Mouse (Mus musculus): ENCODE measurements around the gene Cpne7. TPM values are rescaled to one million over a fixed set of nuclear protein-coding genes. Genes with fewer than 3 reads are reported as not detected.

Cpne7 gene
- polyA plus RNA-seq, 1 experiment from 2014 or later: 0.94 TPM

- H3K9ac ChIP-seq (replicated peaks; ENCODE audit: low read depth): peak overlapping the region; percentile 92
- WGBS: 8% methylated on average over 14 of the region's 15 CpGs
- no peak overlapping the region for H3K27ac ChIP-seq (ENCODE audit: low read length)
- TF ChIP-seq EP300 (IDR thresholded peaks at IDR 0.05) (no peak), CTCF (IDR thresholded peaks at IDR 0.05) (no peak)
- H3K9me3 ChIP-seq (ENCODE audit: low read length): no peaks in the 10 kb centered on the region
- no peaks in the 10 kb centered on the region for H3K27me3 ChIP-seq (replicated peaks; ENCODE audit: insufficient read depth, low read length)
- H3K36me3 ChIP-seq (ENCODE audit: insufficient read depth, low read length): peaks cover 13% of the 10 kb centered on the region; the same call in 1 of the 2 replicates
- peaks cover 4% of the 10 kb centered on the region; the same call in 1 of the 2 replicates for H3K4me1 ChIP-seq (ENCODE audit: insufficient read depth, low read depth, low read length)
- ATAC-seq: no peak
- peak overlapping the region; percentile 80 for H3K4me3 ChIP-seq (ENCODE audit: low read depth, low read length)
- H3K4me2 ChIP-seq (replicated peaks; ENCODE audit: low read depth, low read length): peak overlapping the region; percentile 72
- DNase-seq (ENCODE audit: low spot score): no peak
These were observed 13.9 kb upstream of the Cpne7 start for GRCm38 (mm10) chr8:123103285-123103684.

- ATAC-seq (no peak), DNase-seq (ENCODE audit: low spot score) (no peak)
- H3K36me3 ChIP-seq (ENCODE audit: insufficient read depth, low read length): peaks cover 13% of the 10 kb centered on the region; the same call in 1 of the 2 replicates
- H3K9ac ChIP-seq (replicated peaks; ENCODE audit: low read depth): no peak overlapping the region
- peaks cover 4% of the 10 kb centered on the region; the same call in 1 of the 2 replicates for H3K4me1 ChIP-seq (ENCODE audit: insufficient read depth, low read depth, low read length)
- no peak overlapping the region for H3K4me2 ChIP-seq (replicated peaks; ENCODE audit: low read depth, low read length)
- no peaks in the 10 kb centered on the region for H3K27me3 ChIP-seq (replicated peaks; ENCODE audit: insufficient read depth, low read length)
- TF ChIP-seq EP300 (IDR thresholded peaks at IDR 0.05) (no peak), CTCF (IDR thresholded peaks at IDR 0.05) (no peak)
- H3K4me3 ChIP-seq (ENCODE audit: low read depth, low read length): no peak overlapping the region
- no peak overlapping the region for H3K27ac ChIP-seq (ENCODE audit: low read length)
- 80% methylated on average over 6 of the region's 6 CpGs for WGBS
- H3K9me3 ChIP-seq (ENCODE audit: low read length): no peaks in the 10 kb centered on the region
These were observed 13.0 kb upstream of the Cpne7 start for GRCm38 (mm10) chr8:123104046-123104767.

GRCm38 (mm10) chr8:123105553-123106326 lies 11.4 kb upstream of the Cpne7 start:
- Histone ChIP-seq H3K27ac (ENCODE audit: low read length) (no peak overlapping the region), H3K4me3 (ENCODE audit: low read depth, low read length) (no peak overlapping the region), H3K4me2 (replicated peaks; ENCODE audit: low read depth, low read length) (no peak overlapping the region), H3K36me3 (ENCODE audit: insufficient read depth, low read length) (peaks cover 13% of the 10 kb centered on the region; the same call in 1 of the 2 replicates), H3K9me3 (ENCODE audit: low read length) (no peaks in the 10 kb centered on the region), H3K27me3 (replicated peaks; ENCODE audit: insufficient read depth, low read length) (no peaks in the 10 kb centered on the region), H3K4me1 (ENCODE audit: insufficient read depth, low read depth, low read length) (peaks cover 4% of the 10 kb centered on the region; the same call in 1 of the 2 replicates), H3K9ac (replicated peaks; ENCODE audit: low read depth) (no peak overlapping the region)
- ATAC-seq (no peak), DNase-seq (ENCODE audit: low spot score) (peak; percentile 68)
- 66% methylated on average over 5 of the region's 5 CpGs for WGBS
- TF ChIP-seq CTCF (IDR thresholded peaks at IDR 0.05) (peak; percentile 63), EP300 (IDR thresholded peaks at IDR 0.05) (no peak)

- peak; percentile 29 for DNase-seq (ENCODE audit: low spot score)
- 52% methylated on average over 2 of the region's 2 CpGs for WGBS
- no peak overlapping the region for H3K9ac ChIP-seq (replicated peaks; ENCODE audit: low read depth)
These were observed 10.6 kb upstream of the Cpne7 start for GRCm38 (mm10) chr8:123106531-123106930.

GRCm38 (mm10) chr8:123108010-123108409 lies 9.2 kb upstream of the Cpne7 start:
- H3K9ac ChIP-seq (replicated peaks; ENCODE audit: low read depth): no peak overlapping the region
- H3K4me2 ChIP-seq (replicated peaks; ENCODE audit: low read depth, low read length): no peak overlapping the region
- H3K36me3 ChIP-seq (ENCODE audit: insufficient read depth, low read length): peaks cover 13% of the 10 kb centered on the region; the same call in 1 of the 2 replicates
- TF ChIP-seq EP300 (IDR thresholded peaks at IDR 0.05) (no peak), CTCF (IDR thresholded peaks at IDR 0.05) (peak; percentile 44)
- no peaks in the 10 kb centered on the region for H3K9me3 ChIP-seq (ENCODE audit: low read length)
- H3K27me3 ChIP-seq (replicated peaks; ENCODE audit: insufficient read depth, low read length): no peaks in the 10 kb centered on the region
- H3K27ac ChIP-seq (ENCODE audit: low read length): no peak overlapping the region
- WGBS: 65% methylated on average over 1 of the region's 1 CpGs
- H3K4me3 ChIP-seq (ENCODE audit: low read depth, low read length): no peak overlapping the region
- H3K4me1 ChIP-seq (ENCODE audit: insufficient read depth, low read depth, low read length): peaks cover 7% of the 10 kb centered on the region; the same call in 1 of the 2 replicates
- ATAC-seq (no peak), DNase-seq (ENCODE audit: low spot score) (no peak)

More at GRCm38 (mm10) chr8:123106531-123106930, 10.6 kb upstream of the Cpne7 start:
- Histone ChIP-seq H3K27ac (ENCODE audit: low read length) (no peak overlapping the region), H3K4me3 (ENCODE audit: low read depth, low read length) (no peak overlapping the region), H3K9me3 (ENCODE audit: low read length) (no peaks in the 10 kb centered on the region), H3K4me2 (replicated peaks; ENCODE audit: low read depth, low read length) (no peak overlapping the region), H3K4me1 (ENCODE audit: insufficient read depth, low read depth, low read length) (peaks cover 7% of the 10 kb centered on the region; the same call in 1 of the 2 replicates), H3K27me3 (replicated peaks; ENCODE audit: insufficient read depth, low read length) (no peaks in the 10 kb centered on the region), H3K36me3 (ENCODE audit: insufficient read depth, low read length) (peaks cover 13% of the 10 kb centered on the region; the same call in 1 of the 2 replicates)
- no peak for TF ChIP-seq EP300 (IDR thresholded peaks at IDR 0.05)
- TF ChIP-seq CTCF (IDR thresholded peaks at IDR 0.05): peak; percentile 70
- ATAC-seq: no peak

- H3K4me3 ChIP-seq (ENCODE audit: low read depth, low read length): no peak overlapping the region
- H3K36me3 ChIP-seq (ENCODE audit: insufficient read depth, low read length): peaks cover 13% of the 10 kb centered on the region; the same call in 1 of the 2 replicates
- H3K4me2 ChIP-seq (replicated peaks; ENCODE audit: low read depth, low read length): no peak overlapping the region
- DNase-seq (ENCODE audit: low spot score) (no peak), ATAC-seq (no peak)
- TF ChIP-seq EP300 (IDR thresholded peaks at IDR 0.05) (no peak), CTCF (IDR thresholded peaks at IDR 0.05) (no peak)
- no peaks in the 10 kb centered on the region for H3K27me3 ChIP-seq (replicated peaks; ENCODE audit: insufficient read depth, low read length)
- H3K9ac ChIP-seq (replicated peaks; ENCODE audit: low read depth): no peak overlapping the region
- H3K27ac ChIP-seq (ENCODE audit: low read length): no peak overlapping the region
- WGBS: 73% methylated on average over 5 of the region's 5 CpGs
- H3K9me3 ChIP-seq (ENCODE audit: low read length): no peaks in the 10 kb centered on the region
- H3K4me1 ChIP-seq (ENCODE audit: insufficient read depth, low read depth, low read length): peaks cover 3% of the 10 kb centered on the region; the same call in 1 of the 2 replicates
These were observed 8.2 kb upstream of the Cpne7 start for GRCm38 (mm10) chr8:123108953-123109352.

All from lung, postnatal 0 days (tissue).